Mouse (Mus musculus) thymus, adult 2 months (tissue): Measurements from ENCODE around the gene Hnrnpc. TPM values are rescaled to one million over a fixed set of nuclear protein-coding genes. Genes with fewer than 3 reads are reported as not detected.

Experiments used
- DNase-seq: peaks from one replicate; pipeline ENCODE4 v3.0.0; 2021
- H3K27ac ChIP-seq: fragments of 200-500 bp; 2 replicates; pipeline ENCODE4 v1.5.1; 2012; ENCODE audit warnings: low read length, control low read depth; ENCODE audit not compliant: control insufficient read depth, insufficient read depth
- H3K27me3 ChIP-seq: fragments of 200-500 bp; 2 replicates; pipeline ENCODE4 v1.6.1; 2012; ENCODE audit warnings: mild to moderate bottlenecking, low read length, moderate library complexity, mixed read lengths; ENCODE audit not compliant: control insufficient read depth, insufficient read depth
- H3K36me3 ChIP-seq: fragments of 200-500 bp; 2 replicates; pipeline ENCODE4 v1.6.1; 2012; ENCODE audit warnings: mild to moderate bottlenecking, low read length, moderate library complexity; ENCODE audit not compliant: control insufficient read depth, insufficient read depth
- H3K4me1 ChIP-seq: fragments of 200-500 bp; replicated peaks from 2 replicates; pipeline ENCODE4 v1.6.1; 2012; ENCODE audit warnings: low read length; ENCODE audit not compliant: control insufficient read depth, insufficient read depth
- H3K4me3 ChIP-seq: fragments of 200-500 bp; 2 replicates; pipeline ENCODE4 v1.5.1; 2012; ENCODE audit warnings: mild to moderate bottlenecking, low read length, control low read depth, moderate library complexity; ENCODE audit not compliant: control insufficient read depth, insufficient read depth
- CTCF ChIP-seq: fragments of 200-500 bp; IDR thresholded peaks from 2 replicates; pipeline ENCODE4 v1.5.1; 2012; ENCODE audit warnings: mild to moderate bottlenecking, control low read depth, low read length, moderate library complexity, borderline replicate concordance; ENCODE audit not compliant: control insufficient read depth, poor library complexity, insufficient read depth; ENCODE audit errors: extremely low read depth
- POLR2A ChIP-seq: fragments of 200-500 bp; IDR thresholded peaks from 2 replicates; pipeline ENCODE4 v1.6.1; 2012; ENCODE audit warnings: mild to moderate bottlenecking, low read length, control low read depth, moderate library complexity; ENCODE audit not compliant: control insufficient read depth, poor library complexity, insufficient read depth; ENCODE audit errors: extremely low read depth
- WGBS: fragments of 180-500 bp; shearing (Covaris S2); methylation state at CpG from one replicate; pipeline ENCODE4 v1.1.7; 2018; 5-methylcytosine and 5-hydroxymethylcytosine counted together
- polyA plus RNA-seq: library from polyadenylated mRNA; depleted of rRNA; stranded (reverse); fragments of >200 nt; gene quantifications from 2 replicates; pipeline ENCODE4 v1.2.3, GENCODE M21; 2012; rRNA removed

The Hnrnpc gene
- polyA plus RNA-seq, result 163 and 171 TPM in 2 replicates

- peak; percentile 100 for DNase-seq
- H3K36me3 ChIP-seq, result no peaks in the 10 kb centered on the region; the same call in 1 of the 2 replicates
- peaks cover 17% of the 10 kb centered on the region for H3K4me1 ChIP-seq
- peak within 1 kb of the TSS; percentile 94 for H3K27ac ChIP-seq
- TF ChIP-seq POLR2A (peak; percentile 97), CTCF (0 out of 2 replicates have a peak, but pooled peaks have one; percentile 24)
- under 1% methylated on average over 50 of the region's 50 CpGs for whole genome bisulfite sequencing
- no peaks in the 10 kb centered on the region for H3K27me3 ChIP-seq
- H3K4me3 ChIP-seq, result peak within 1 kb of the TSS; percentile 95
Measured at GRCm38 (mm10) chr14:52103856-52104676, at the start of gene Hnrnpc. Gene Hnrnpc, minus strand, starts transcription at chr14:52104028.

DNA sequence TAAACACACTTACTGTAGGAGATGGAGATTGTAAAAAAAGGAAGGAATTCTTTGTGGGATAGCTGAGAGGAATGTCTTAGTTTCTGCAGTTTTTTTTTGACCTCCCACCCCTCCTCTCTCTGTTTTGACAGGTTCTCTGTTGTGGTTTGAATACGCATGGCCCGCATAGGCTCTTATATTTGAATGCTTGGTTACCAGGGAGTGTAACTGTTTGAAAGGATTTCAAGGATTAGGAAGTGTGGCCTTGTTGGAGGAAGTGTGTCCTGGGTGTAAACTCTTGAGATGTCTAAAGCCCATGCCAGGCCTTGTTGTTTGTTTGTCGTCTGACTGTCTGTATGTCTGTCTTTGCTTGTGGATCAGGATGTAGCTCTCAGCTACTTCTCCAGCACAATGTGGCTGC lies 48.8 kb upstream of the Hnrnpc start:
- 81% methylated on average over 3 of the region's 3 CpGs for WGBS
- TF ChIP-seq POLR2A (no peak), CTCF (no peak)

GRCm38 (mm10) chr14:52152179-52152578 lies 48.4 kb upstream of the Hnrnpc start:
- DNase-seq, result no peak
- H3K4me1 ChIP-seq, result no peaks in the 10 kb centered on the region
- H3K4me3 ChIP-seq, result no peak overlapping the region
- no peaks in the 10 kb centered on the region for H3K36me3 ChIP-seq
- no peak overlapping the region for H3K27ac ChIP-seq
- WGBS, result 90% methylated on average over 7 of the region's 7 CpGs
- no peak for TF ChIP-seq POLR2A
- TF ChIP-seq CTCF, result no peak
- no peaks in the 10 kb centered on the region for H3K27me3 ChIP-seq

More for the DNA sequence above, 48.8 kb upstream of the Hnrnpc start:
- no peaks in the 10 kb centered on the region for H3K36me3 ChIP-seq
- H3K27me3 ChIP-seq, result no peaks in the 10 kb centered on the region
- no peak for DNase-seq
- H3K27ac ChIP-seq, result no peak overlapping the region
- no peaks in the 10 kb centered on the region for H3K4me1 ChIP-seq
- no peak overlapping the region for H3K4me3 ChIP-seq

DNA sequence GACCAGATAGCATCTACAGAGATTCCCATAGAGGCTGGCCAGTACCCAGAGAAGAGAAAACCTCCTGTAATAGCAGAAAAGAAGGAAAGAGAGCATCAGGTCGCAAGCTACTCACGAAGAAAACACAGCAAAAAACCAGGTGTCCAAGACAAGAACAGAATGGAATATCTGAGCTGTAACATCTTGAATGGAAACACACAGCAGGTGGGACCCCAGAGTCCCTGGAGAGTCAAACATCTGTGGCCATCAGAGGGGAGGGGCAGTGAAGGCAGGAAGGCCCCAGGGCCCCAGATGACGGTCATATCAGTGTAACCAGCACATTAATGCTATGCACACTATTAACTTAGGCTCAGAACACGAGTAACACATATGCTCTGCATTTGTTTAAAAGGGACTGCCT lies 46.1 kb upstream of the Hnrnpc start:
- Histone ChIP-seq H3K4me1 (no peaks in the 10 kb centered on the region; the same call in 1 of the 2 replicates), H3K27me3 (no peaks in the 10 kb centered on the region), H3K27ac (no peak overlapping the region), H3K36me3 (no peaks in the 10 kb centered on the region), H3K4me3 (no peak overlapping the region)
- TF ChIP-seq POLR2A (no peak), CTCF (no peak)
- DNase-seq, result no peak
- 91% methylated on average over 4 of the region's 4 CpGs for WGBS

GRCm38 (mm10) chr14:52146540-52146939 lies 42.7 kb upstream of the Hnrnpc start:
- Histone ChIP-seq H3K27me3 (no peaks in the 10 kb centered on the region), H3K36me3 (no peaks in the 10 kb centered on the region), H3K4me3 (no peak overlapping the region), H3K27ac (no peak overlapping the region), H3K4me1 (peaks cover 10% of the 10 kb centered on the region)
- 78% methylated on average over 4 of the region's 4 CpGs for WGBS
- TF ChIP-seq POLR2A, result no peak
- TF ChIP-seq CTCF, result 0 out of 2 replicates have a peak, but pooled peaks have one; percentile 7
- peak; percentile 42 for DNase-seq

DNA sequence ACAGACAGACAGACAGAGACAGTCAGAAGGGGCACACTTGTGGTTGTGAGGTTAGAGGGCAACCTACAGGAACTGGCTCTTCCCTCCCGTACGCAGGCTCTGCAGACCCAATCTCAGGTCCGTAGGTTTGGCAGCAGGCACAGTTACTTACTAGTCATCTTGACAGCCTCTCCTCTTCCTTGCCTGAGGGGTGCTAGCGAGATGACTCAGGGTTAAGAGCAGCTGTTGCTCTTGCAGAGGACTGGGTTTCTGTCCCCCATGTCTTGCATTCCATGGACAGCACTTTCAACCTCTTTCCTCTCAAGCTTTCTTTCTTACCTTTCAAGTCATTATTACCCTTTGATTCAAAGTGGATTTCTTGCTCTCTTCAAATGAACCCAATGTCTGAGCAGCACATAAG lies 40.3 kb upstream of the Hnrnpc start:
- no peaks in the 10 kb centered on the region for H3K27me3 ChIP-seq
- no peak for DNase-seq
- H3K4me1 ChIP-seq, result peaks cover 26% of the 10 kb centered on the region
- no peak overlapping the region for H3K4me3 ChIP-seq
- no peak for TF ChIP-seq POLR2A
- no peak for TF ChIP-seq CTCF
- 26% methylated on average over 4 of the region's 4 CpGs for WGBS
- no peaks in the 10 kb centered on the region for H3K36me3 ChIP-seq
- H3K27ac ChIP-seq, result no peak overlapping the region
